Mouse (Mus musculus) right cerebral cortex, postnatal 4 days (tissue): ENCODE data around the gene Tsc22d3.
"Not testable (repeated sequence)": the region's sequence is repeated elsewhere in the genome, so short reads cannot be mapped to it uniquely, and the experiment has no call there.

ENCODE experiments used
- DNase-seq: peaks from one replicate; pipeline ENCODE4 v3.0.0-alpha.2; 2022

Gene Tsc22d3

GRCm38 (mm10) chrX:140526253-140526618 lies 74.2 kb downstream of the Tsc22d3 start:
- DNase-seq, result no peak

- no peak for DNase-seq
These were observed 74.7 kb downstream of the Tsc22d3 start for GRCm38 (mm10) chrX:140525604-140526252.

- DNase-seq, result no peak
These were observed 76.2 kb downstream of the Tsc22d3 start for GRCm38 (mm10) chrX:140524231-140524630.

- no peak for DNase-seq
These were observed 78.2 kb downstream of the Tsc22d3 start for GRCm38 (mm10) chrX:140522071-140522765.

- peak; percentile 51 for DNase-seq
These were observed 80.0 kb downstream of the Tsc22d3 start for GRCm38 (mm10) chrX:140520146-140521102.

GRCm38 (mm10) chrX:140518351-140518750 lies 82.1 kb downstream of the Tsc22d3 start:
- DNase-seq, result no peak

- no peak for DNase-seq
These were observed 87.1 kb downstream of the Tsc22d3 start for GRCm38 (mm10) chrX:140513379-140513778.

- DNase-seq, result no peak
These were observed 88.5 kb downstream of the Tsc22d3 start for GRCm38 (mm10) chrX:140511687-140512651.

- DNase-seq, result peak; percentile 10
These were observed 89.6 kb downstream of the Tsc22d3 start for GRCm38 (mm10) chrX:140510696-140511429.

GRCm38 (mm10) chrX:140509817-140510216 lies 90.6 kb downstream of the Tsc22d3 start:
- DNase-seq, result no peak

- not testable (repeated sequence) for DNase-seq
These were observed 91.7 kb downstream of the Tsc22d3 start for GRCm38 (mm10) chrX:140508791-140509190.

- DNase-seq, result no peak
These were observed 93.1 kb downstream of the Tsc22d3 start for GRCm38 (mm10) chrX:140507377-140507776.

- no peak for DNase-seq
These were observed 93.9 kb downstream of the Tsc22d3 start for GRCm38 (mm10) chrX:140506436-140507180.

- DNase-seq, result no peak
These were observed 94.8 kb downstream of the Tsc22d3 start for GRCm38 (mm10) chrX:140505497-140506238.

GRCm38 (mm10) chrX:140503905-140504304 lies 96.6 kb downstream of the Tsc22d3 start:
- peak; percentile 25 for DNase-seq

- no peak for DNase-seq
These were observed 98.8 kb downstream of the Tsc22d3 start for GRCm38 (mm10) chrX:140501401-140502301.

GRCm38 (mm10) chrX:140500306-140500705 lies 100.2 kb downstream of the Tsc22d3 start:
- DNase-seq, result no peak

GRCm38 (mm10) chrX:140498431-140498830 lies 102.0 kb downstream of the Tsc22d3 start:
- DNase-seq, result not testable (repeated sequence)

- DNase-seq, result no peak
These were observed 106.3 kb downstream of the Tsc22d3 start for GRCm38 (mm10) chrX:140494170-140494569.
